Mouse (Mus musculus) olfactory bulb, adult 2 months (tissue): ENCODE results near the gene Rfc5.

ENCODE experiments used
- CTCF ChIP-seq: fragments of 200-500 bp; IDR thresholded peaks from 2 replicates; pipeline ENCODE4 v1.5.1; 2012; ENCODE audit warnings: low read depth, mild to moderate bottlenecking, low read length, moderate library complexity; ENCODE audit not compliant: insufficient read depth
- POLR2A ChIP-seq: fragments of 200-500 bp; IDR thresholded peaks from 2 replicates; pipeline ENCODE4 v1.6.1; 2012; ENCODE audit warnings: mild to moderate bottlenecking, low read depth, low read length, moderate library complexity; ENCODE audit not compliant: insufficient read depth

DNA sequence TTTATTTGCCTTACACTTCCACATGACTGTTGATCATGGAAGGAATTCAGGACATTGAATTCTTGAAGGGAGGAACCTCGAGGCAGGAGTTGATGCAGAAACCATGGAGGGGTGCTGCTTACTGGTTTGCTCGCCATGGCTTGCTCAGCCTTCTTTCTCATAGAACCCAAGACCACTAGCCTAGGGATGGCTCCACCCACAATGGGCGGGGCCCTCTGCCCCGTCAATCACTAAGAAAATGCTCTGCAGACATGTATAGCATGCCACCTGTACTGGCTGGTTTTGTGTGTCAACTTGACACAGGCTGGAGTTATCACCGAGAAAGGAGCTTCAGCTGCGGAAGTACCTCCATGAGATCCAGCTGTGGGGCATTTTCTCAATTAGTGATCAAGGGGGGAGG, 48.8 kb downstream of the Rfc5 start:
- no peak for TF ChIP-seq CTCF
- TF ChIP-seq POLR2A: no peak
